Mouse (Mus musculus): ENCODE results near the gene Gm20708.

GRCm38 (mm10) chr11:117774925-117775324 lies 34.5 kb upstream of the Gm20708 start:
- no peak for TF ChIP-seq CTCF (IDR thresholded peaks at IDR 0.05; ENCODE audit: low read depth)
- TF ChIP-seq EP300 (IDR thresholded peaks at IDR 0.05; ENCODE audit: low read depth) = no peak
